Mouse (Mus musculus) spleen, postnatal 36 days (tissue): ENCODE results near the gene Cbx2.

ENCODE experiments used
- DNase-seq, 2 experiments: peaks; one replicate each; pipeline ENCODE4 v3.0.0; 2022; ENCODE audit warnings: low spot score in 2 of 2, mixed read lengths in 1 of 2

Cbx2 gene

DNA sequence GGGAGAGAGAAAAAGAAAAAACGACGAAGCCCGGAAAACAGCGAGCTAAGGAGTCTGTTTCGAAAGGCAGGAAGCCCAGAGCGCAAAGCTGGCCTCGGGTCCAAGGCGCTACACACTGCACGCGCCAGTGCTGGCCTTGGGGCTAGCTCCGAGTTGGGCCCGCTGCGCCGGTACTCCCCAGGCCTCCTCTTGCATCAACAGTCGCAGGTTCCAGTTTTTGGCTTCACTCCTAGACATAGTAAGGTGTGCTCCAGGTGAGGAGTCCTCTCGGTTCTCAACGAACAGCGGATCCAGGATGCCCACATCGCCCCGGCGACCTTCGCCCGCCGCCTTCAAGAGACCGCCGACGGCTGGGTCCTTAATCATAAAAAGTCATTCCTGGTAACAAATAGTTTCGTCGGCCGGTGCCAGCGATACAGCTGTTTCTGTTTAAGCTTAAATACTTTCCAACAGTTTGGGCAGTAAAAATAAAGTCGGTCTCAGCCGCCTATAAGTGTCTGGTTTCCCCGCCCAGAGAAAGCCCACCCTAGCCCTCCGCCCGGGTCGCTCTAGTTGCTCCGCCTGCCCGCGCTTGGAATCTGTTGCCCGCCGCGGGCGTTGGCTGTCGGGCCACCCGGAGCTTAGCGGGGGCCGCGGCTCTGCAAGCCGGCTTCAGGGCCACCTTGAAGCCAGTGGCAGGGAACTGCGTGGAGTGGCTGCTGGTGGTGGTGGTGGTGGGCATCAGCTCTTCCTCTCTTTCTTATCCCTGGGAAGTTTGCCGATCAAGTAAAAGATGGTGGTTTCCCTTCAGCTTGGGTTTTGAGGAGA is 19.9 kb downstream of the Cbx2 start:
- no peak for DNase-seq

DNA sequence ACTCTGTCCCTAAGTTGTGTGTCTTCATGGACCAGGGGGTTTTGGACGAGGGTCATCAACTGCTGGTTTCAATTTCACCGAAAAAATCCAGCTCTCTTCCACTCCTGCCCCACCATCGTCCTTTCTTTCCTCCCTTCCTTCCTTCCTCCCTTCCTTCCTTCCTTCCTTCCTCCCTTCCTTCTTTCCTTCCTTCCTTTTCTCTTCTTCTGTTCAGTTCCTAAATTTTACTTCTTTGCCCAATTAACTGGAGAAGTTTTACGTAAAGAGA is 20.4 kb downstream of the Cbx2 start:
- DNase-seq = no peak

DNA sequence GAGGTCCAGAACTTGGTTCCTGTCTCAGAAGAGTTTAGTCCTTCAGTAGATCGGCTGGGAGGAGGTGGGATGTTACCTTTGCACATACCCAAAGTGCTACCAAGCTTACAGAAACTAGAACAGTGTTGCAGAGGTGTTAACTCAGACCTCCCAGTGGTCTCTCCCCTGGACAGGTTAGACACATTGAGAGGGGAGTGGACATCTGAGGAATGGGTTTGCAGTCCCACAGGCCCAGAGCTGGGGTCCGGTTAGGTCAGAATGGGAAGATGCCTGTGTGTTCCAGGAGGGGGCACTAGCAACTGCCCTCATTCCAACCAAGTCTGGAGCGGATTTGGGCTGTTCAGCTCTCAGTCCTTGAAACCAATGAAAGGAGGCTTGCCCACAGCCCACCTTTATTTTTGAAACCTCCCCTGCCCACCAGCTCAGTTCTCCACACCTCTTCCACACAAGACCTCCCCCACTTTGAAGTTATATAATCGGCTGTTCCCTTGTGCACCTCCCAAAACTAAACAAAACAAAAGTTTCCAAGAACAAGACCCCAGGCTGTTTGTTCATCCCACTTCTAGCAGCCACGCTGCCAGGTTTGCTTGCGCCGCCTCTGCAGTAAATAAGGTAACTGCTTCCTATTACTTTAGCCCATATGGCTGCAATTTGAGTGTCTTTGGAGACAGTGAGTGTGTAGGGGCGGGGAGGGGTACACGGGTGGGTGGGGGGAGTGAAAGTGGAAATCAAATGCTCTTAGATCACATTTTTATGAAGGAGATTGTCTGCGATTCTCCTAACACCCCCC is 21.2 kb downstream of the Cbx2 start:
- DNase-seq = no peak

DNA sequence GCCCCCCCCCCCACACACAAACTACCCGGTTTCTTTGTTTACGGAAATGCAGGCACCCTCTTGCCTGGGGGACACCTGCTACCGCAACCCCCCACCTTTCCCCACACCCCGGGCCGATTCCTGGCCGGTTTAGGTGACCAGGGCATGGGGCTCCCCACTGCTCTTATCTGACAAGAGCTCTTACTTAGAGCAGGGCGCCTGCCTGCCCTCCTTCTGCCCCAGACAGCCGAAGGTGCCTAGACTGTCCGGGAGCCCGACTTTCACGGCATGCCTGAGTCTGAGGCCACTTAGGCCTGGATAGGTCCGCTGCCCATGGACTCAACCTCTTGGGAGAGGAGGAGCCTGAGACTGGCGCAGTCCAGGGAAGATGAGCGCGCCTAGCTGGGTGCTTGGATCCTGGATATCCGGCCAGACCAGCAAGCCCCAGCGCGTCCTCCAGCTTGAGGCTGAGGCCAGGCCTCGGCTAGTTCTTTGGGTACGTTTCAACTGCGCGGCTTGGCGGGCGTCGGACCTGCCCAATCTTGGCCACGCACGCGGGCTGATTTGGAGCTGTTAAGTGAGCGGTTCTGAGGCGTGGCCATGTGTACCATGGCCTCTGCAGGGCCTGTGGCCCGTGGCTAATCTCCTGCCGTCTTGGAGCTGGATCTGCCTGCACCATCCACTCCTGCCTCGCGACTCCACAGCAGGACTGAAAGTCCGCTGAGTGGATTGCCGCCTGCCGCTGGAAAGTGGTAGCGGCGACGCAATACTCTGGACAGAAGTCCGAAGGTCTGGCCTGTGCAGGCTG is 22.0 kb downstream of the Cbx2 start:
- no peak for DNase-seq

DNA sequence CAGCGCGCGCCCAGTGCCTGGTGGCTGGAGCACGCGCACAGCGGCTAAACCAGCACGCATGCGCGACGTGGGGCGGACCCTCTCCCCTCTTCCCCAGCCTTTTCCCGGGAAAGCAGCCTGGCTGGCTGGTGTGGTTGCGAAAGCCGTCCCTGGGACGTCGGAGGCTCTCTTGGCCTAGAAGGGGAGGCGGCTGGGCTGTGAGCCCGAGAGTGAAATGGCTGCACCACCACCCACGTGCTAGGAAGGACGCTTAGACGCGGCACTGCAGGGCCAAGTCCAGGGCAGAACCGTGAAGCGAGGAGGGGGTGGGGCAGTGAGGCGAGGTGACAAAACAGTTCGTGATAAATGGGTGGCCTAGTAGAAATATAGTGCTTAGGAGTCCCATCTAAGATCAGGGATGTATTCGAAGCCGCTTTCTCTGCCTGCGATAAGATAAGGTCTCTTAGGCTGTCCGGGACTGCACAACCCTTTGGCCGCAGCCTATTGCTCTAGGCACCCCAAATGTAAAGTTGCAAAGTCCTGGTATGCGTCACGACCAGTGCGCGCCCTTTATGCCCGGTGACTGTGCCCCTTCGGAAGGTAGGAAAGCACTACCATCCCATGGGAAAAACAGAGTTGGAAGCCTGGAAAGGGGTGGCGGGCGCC is 24.0 kb downstream of the Cbx2 start:
- no peak for DNase-seq

DNA sequence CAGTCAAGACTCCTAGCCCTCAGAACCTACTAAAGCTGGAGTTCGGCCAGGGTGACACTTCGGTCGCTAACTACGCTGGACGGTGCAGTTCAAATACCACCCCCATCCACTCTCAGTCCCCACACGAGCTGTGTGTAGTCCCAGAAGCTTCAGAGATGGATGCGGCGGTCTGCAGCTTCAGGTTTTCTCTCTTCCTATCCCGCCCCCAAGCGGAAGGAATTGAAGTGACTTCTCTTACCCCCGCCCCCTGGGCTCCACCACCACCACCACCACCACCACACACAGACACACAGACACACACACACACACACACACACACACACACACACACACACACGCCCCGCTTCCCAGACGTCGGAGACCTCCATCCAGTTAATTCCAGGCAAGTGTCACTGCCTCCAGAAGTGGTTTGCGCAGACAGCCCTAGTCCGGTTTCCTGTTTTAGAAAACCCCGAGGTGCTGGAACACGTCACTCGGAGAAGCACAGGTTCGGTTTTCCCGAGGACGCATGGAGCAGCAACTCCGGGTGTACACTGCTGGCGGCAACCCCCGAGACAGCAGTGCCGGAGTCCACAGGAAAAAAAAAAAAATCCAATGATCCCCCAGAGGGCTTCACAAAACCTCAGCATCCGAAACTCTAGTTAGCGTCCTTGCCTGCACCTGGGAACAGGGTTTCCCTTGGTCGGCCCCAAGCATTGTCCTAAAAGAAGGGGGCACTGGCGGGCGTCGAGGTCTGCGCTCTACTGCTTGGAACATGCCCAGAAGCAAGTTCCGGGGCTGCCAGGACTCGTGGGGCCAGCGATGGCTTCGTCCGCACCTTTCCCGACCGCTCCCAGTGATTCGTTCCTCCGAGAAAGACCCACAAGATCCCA is 24.7 kb downstream of the Cbx2 start:
- no peak for DNase-seq

DNA sequence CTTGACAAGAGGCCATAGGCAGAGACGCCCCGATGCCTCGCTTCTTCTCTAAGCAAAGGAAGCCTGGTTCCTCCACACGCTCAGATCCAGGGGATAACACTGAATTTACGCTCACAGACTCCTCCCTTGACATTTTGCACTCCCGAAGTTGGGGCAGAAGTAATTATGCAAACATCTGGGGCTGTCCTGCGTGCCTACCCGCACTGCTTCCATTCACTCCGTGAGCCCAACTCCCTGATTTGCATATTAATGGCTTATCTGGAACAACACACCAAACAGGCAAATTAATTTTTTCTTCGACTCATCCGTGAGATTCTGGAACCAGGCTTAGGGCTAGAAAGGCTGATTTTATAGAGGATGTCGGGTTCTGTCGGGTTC is 25.4 kb downstream of the Cbx2 start:
- DNase-seq = no peak

DNA sequence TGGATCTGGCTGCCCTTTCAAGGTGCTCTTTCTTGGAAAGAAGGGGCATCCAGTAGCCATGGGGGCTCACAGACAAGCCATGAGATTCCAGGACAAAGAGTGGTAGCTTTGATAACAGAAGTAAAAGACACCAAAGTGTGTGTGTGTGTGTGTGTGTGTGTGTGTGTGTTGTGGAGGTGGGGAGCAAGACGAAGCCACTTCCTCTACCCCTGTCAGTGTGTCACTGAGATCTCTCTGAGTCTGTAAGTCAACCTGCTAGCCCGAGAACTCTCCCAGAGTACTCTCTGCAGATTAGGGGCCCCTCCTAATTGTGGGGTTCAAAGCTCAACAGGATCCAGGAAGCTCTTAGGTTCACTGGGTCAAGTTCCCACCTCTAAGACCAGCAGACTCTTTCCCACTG is 27.6 kb downstream of the Cbx2 start:
- DNase-seq = no peak

DNA sequence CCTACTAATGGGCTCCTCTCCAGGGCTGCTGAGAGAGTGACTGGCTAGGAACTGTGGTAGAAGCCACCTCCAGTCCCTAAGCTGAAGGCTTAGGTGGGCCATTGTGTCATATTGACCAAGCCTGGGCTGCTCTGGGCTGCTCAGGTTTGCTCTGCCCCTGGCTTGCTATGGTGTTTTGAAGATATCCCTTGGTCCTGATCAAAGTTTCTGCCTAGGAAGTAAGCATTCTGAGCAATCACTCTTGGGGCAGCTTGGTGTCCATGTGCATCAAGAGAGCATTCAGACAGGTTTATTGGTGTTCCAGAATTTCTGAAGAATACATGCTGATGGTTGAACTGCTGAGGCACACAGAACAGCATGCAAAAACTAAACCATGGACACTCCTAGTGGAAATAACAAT is 28.7 kb downstream of the Cbx2 start:
- DNase-seq = no peak

DNA sequence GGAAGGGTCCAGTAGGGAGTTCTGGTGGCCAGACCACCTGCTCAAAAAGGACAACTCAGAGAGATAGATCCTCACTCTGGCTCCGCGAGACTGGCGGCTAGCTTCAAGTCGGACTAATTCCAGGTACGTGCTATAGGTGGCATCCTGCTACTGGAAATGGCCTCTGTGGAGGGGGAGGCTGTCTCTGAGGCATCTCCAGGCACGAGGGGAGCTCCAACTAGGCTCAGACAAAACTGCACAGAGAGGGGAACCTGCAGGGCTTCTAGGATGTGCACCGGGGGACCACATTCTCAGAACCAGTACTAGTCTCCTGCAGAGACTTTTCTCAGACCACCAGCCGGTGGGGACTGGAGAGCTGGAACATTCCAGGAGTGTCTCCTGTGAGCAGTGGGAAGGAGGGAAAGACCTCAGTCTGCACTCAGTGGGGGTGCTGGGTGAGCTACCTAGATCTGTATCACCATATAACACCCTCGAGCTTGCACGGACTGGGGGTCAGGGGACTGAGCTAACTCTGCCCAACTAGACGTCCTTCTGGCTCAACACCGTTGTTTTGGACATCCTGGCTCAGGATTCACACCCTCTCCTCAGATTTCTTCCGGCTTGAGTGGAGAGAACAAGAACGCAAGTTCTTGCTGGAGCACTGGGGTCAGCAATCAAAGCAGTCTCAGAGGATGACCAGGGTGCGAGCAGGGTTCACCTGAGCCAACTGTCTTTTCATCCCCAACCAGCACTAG is 29.3 kb downstream of the Cbx2 start:
- peak; percentile 45 to 50 for DNase-seq

DNA sequence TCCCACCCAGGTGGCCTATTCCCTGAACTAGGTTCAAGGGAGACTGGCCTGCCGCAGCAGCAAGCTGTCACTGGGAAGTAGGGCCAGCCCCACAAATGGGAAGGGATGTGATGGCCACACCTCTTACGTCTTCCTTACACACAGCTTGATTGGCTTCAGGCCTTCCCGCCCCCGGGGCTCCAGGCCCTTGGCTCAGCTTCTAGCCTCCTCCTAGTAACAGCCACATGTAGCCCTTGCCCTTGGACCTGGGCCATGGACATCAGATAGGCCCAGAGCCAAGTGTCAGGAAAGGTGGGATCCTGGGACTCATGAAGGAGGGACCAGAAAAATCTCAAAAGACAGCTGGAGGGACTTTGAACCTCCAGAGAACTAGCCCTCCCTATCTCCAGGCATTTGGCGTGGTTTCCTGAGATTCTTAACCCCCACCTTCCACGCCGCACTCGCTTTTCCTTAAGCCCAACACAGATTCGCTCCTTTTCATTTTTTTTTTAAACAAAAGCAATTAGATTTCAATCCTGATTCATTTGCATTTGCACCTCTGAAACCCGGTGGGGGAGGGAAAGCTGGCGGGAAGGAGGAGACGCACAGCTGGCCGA is 30.0 kb downstream of the Cbx2 start:
- no peak for DNase-seq

DNA sequence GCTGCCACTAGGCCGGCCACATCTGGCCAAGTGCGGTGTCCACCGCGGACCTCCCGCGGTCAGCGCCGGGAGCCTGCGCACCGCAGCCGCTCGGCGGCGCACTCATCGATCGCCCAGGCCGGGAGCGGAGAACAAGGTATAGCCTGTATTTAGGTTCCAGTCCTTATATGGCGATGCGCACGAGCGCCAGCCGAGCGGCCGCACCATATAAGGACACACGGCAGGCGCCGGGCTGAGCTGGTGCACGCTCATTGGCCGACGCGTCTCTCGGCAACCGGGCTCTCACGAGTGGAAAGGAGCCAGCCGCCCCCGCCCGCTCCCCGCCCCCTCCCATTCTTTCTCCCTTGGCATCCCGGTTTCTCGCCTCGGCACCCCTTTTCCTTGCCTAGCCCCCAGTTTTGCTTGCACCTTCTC is 30.5 kb downstream of the Cbx2 start:
- peak; percentile 86 to 87 for DNase-seq

DNA sequence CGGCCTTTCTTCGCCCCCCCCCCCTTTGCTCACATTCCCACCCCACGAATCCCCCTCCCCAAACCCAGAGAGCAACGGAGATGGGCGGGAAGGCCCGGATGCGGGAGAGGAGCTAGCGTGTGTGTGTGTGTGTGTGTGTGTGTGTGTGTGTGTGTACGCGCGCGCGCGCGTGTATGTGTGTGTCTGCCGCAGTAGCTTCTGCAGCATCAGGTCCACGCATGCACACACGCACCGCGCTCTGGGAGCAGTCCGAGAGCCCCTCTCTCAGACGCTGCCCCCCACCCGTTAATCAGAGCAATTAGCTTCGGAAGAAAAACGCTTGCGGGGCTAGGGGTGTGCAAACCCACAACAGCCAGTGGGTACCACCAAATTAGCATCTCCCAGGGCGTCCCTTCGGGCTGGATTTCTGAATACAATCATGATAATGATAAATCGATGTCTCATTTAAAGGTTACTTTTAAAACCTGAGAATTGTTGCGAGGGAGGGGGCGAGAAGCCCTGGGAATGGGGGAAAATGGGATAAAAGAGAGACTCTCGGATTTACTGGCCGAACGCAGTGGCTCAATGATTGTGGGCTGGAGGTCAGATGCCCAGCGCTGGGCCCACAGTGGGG is 31.1 kb downstream of the Cbx2 start:
- no peak for DNase-seq

DNA sequence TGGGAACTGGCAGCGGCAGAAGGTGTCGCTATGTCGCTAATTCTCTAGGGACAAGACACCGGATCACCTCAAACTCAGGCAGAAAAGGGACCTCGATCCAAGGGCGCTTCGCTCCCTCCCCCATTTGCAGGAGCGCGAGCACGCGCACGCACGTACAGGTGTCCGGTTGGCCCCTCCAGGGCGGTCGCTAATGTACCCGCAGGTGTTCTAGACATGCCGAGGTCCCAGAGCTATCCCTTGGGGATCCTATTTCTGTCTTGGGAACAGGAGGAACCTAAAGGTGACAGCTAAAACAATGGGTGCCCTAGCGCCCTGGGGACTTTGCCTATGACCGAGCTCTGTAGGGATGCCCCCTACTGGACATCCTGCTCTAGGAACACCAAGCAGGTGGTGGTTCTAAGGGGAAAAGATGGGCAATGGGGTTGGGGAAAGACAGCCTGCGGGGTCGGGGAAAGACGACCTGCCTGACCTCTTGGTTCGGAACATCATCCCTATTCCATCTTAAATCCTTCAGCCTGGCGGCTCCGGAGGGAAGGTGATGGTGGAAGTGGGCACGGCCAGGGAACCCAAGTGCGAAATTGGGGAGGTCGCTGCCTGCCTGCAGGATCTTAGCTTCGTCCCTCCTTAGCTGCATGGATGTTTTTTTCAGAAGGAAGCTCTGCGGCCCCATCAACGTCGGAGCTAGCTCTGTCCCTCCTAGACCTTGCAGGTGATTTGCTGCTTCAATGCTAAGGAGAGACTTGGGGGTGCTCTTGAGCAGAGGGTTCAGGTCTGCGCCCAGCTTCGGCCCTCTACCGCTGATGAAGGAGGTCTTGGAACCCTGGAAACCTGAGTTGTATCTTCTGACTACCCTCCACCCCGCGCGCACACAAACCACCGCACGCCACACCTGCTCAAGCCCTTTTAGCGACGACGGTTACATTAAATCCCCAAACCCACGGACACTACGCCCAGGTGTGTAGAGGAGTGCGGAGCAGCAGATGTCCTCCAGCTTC is 31.9 kb downstream of the Cbx2 start:
- DNase-seq = no peak

DNA sequence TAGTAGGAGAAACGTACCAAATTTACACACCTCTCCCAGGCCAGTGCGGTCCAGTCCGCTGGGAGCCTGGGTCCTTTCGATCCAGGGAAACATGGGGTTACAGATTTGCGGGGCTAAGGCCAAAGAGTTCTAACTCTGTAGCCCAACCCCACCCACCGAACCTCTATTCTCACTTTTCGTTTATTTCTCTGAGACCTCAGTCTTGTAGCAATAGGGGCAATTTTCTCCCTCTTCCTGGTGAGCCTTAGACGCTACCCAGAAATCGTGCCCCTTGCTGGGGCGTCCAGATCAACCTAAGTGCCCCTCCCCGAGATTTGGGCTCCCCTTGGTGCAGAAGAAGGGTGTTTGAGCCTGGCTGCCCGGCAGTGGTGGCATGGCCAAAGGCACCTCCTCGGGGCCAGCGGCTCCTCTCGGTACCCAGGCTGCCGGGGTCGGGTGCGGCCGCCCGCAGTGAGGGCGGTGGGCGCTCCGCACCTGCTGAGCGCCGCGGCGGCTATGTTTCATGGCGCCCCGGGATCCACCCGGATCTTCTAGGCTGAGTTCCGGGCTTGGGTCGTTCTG is 32.9 kb downstream of the Cbx2 start:
- no peak for DNase-seq

DNA sequence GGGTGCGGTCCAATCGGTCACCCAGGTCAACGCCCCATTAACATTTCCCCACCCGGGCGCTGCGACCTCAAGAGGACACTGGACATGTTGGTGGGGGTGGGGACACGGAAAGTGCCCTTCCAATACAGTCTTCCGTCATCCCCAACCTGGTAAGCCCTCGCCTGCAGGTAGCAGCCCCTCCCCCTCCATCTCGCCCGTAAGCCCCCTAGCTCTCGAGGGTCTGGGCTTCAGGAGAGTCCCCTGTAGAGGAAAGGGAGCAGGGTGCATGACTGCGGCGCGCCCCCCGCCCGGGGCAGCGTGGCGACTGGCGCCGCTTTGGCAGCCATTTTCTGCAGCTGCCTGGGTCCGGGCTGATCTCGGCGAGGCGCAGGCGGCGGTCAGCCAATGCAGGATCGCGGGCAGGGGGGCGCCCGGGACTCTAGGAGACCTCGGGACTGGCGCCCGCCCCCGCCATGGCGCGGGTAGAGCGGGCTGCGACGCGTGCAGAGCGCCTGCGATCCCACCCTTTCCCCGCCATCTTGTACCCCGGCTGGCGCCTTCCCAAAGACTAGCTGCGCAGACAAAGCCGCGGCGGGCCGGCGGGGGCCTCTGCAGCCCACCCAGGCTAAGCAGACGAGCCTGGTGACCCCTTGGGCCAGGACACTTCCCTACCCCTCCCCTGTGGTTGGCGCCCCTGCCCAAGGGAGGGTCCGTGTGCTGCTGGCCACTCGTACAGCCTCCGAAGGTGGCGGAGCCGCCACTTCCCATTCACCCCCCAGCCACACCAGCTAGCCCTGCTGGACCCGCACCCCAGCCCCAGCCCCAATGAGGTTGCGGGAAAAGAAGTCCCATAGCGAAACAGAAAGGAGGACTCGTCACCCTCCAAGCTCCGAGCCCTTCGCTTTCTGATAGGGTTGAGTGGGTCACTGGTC is 33.8 kb downstream of the Cbx2 start:
- DNase-seq = no peak

DNA sequence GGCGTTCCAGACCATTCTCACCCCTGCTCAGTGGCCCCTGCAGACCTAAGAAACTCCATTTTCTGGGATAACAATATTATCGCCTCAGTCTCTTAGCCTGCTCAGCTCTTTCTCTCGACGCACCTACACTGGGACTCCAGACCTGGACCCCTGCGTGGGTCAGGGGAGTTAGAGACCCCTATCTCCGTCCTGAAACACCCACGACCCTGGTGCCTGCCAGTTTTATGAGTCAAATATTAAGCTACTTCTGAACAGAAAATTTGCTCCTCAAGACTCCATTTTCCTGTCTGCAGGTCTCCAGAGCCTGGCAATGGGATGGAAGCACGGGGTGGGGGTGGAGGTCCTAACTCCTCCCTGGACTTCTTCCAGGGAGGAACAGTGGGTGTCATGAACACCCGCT is 34.5 kb downstream of the Cbx2 start:
- no peak for DNase-seq
